Mouse (Mus musculus): ENCODE measurements around the gene Fam129a.

The Fam129a gene

GRCm38 (mm10) chr1:151661684-151662439, 90.9 kb downstream of the Fam129a start:
- in situ Hi-C loops (cut with MboI; ENCODE audit: low sequenced_read_pairs), result no loop called here

GRCm38 (mm10) chr1:151662958-151663357, 92.0 kb downstream of the Fam129a start:
- in situ Hi-C loops (cut with MboI; ENCODE audit: low sequenced_read_pairs), result no loop called here

GRCm38 (mm10) chr1:151664384-151664783, 93.4 kb downstream of the Fam129a start:
- in situ Hi-C loops (cut with MboI; ENCODE audit: low sequenced_read_pairs), result no loop called here

- in situ Hi-C loops (cut with MboI; ENCODE audit: low sequenced_read_pairs), result no loop called here
Observed at GRCm38 (mm10) chr1:151664837-151665431, 93.9 kb downstream of the Fam129a start.

- in situ Hi-C loops (cut with MboI; ENCODE audit: low sequenced_read_pairs), result no loop called here
Observed at GRCm38 (mm10) chr1:151667351-151668074, 96.5 kb downstream of the Fam129a start.

GRCm38 (mm10) chr1:151670006-151670591, 99.1 kb downstream of the Fam129a start:
- in situ Hi-C loops (cut with MboI; ENCODE audit: low sequenced_read_pairs), result no loop called here

- in situ Hi-C loops (cut with MboI; ENCODE audit: low sequenced_read_pairs), result no loop called here
Observed at GRCm38 (mm10) chr1:151675684-151676083, 104.7 kb downstream of the Fam129a start.

GRCm38 (mm10) chr1:151677185-151677809, 106.3 kb downstream of the Fam129a start:
- in situ Hi-C loops (cut with MboI; ENCODE audit: low sequenced_read_pairs), result no loop called here

GRCm38 (mm10) chr1:151677975-151678374, 107.0 kb downstream of the Fam129a start:
- in situ Hi-C loops (cut with MboI; ENCODE audit: low sequenced_read_pairs), result no loop called here

GRCm38 (mm10) chr1:151679153-151679552, 108.2 kb downstream of the Fam129a start:
- in situ Hi-C loops (cut with MboI; ENCODE audit: low sequenced_read_pairs), result no loop called here

GRCm38 (mm10) chr1:151679883-151680613, 109.1 kb downstream of the Fam129a start:
- in situ Hi-C loops (cut with MboI; ENCODE audit: low sequenced_read_pairs), result no loop called here

GRCm38 (mm10) chr1:151680971-151681370, 110.0 kb downstream of the Fam129a start:
- in situ Hi-C loops (cut with MboI; ENCODE audit: low sequenced_read_pairs), result no loop called here

- in situ Hi-C loops (cut with MboI; ENCODE audit: low sequenced_read_pairs), result no loop called here
Observed at GRCm38 (mm10) chr1:151682896-151683295, 111.9 kb downstream of the Fam129a start.

- in situ Hi-C loops (cut with MboI; ENCODE audit: low sequenced_read_pairs), result no loop called here
Observed at GRCm38 (mm10) chr1:151684451-151684892, 113.5 kb downstream of the Fam129a start.

- in situ Hi-C loops (cut with MboI; ENCODE audit: low sequenced_read_pairs), result no loop called here
Observed at GRCm38 (mm10) chr1:151684978-151685377, 114.0 kb downstream of the Fam129a start.

GRCm38 (mm10) chr1:151685666-151686309, 114.8 kb downstream of the Fam129a start:
- in situ Hi-C loops (cut with MboI; ENCODE audit: low sequenced_read_pairs), result no loop called here

GRCm38 (mm10) chr1:151686696-151687095, 115.7 kb downstream of the Fam129a start:
- in situ Hi-C loops (cut with MboI; ENCODE audit: low sequenced_read_pairs), result no loop called here

GRCm38 (mm10) chr1:151689032-151689431, 118.0 kb downstream of the Fam129a start:
- in situ Hi-C loops (cut with MboI; ENCODE audit: low sequenced_read_pairs), result no loop called here

- in situ Hi-C loops (cut with MboI; ENCODE audit: low sequenced_read_pairs), result no loop called here
Observed at GRCm38 (mm10) chr1:151689561-151689960, 118.6 kb downstream of the Fam129a start.

GRCm38 (mm10) chr1:151690061-151690460, 119.1 kb downstream of the Fam129a start:
- in situ Hi-C loops (cut with MboI; ENCODE audit: low sequenced_read_pairs), result no loop called here

All from CH12F3 (cell line).